Mouse (Mus musculus): ENCODE measurements around the gene Dmc1.

DNA sequence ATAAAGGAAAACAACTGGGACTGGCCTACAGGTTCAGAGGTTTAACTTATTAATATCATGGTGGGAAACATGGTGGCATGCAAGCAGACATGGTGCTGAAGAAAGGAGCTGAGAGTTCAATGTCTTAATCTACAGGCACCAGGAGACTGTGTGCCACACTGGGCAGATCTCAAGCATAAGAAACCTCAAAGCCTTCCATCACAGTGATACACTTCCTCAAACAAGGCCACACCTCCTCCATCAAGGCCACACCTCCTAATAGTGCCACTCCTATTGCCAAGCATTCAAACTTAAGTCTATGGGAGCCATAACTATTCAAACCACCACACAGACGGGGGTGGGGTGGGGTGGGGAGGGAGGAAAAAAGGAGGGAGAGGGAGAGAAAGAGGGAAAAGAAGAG lies 23.3 kb downstream of the Dmc1 start:
- TF ChIP-seq CTCF (IDR thresholded peaks at IDR 0.05; ENCODE audit: control insufficient read depth, insufficient read depth, insufficient read length) (no peak), MAX (IDR thresholded peaks at IDR 0.05) (no peak)

Measured in C2C12 (cell line).